Mouse (Mus musculus) hindbrain, embryonic 14.5 days (tissue): ENCODE measurements around the gene Ap3b1. TPM values are rescaled to one million over a fixed set of nuclear protein-coding genes. Genes with fewer than 3 reads are reported as not detected.

Source experiments
- ATAC-seq: fragments of 200-750 bp; cut with Nextera tagmentation; 2 replicates; pipeline ENCODE4 v1.8.0; 2017; ENCODE audit warnings: moderate number of reproducible peaks, mild to moderate bottlenecking, moderate TSS enrichment, moderate library complexity; ENCODE audit not compliant: low FRiP score
- DNase-seq: peaks from one replicate; pipeline ENCODE4 v3.0.0-alpha.2; 2015; ENCODE audit warnings: low spot score
- H3K27ac ChIP-seq: fragments of 300-500 bp; sonication (generic); 2 replicates; pipeline ENCODE4 v1.5.1; 2014; ENCODE audit warnings: mild to moderate bottlenecking, moderate library complexity
- H3K27me3 ChIP-seq: fragments of 300-500 bp; sonication (generic); 2 replicates; pipeline ENCODE4 v1.6.1; 2014; ENCODE audit warnings: mild to moderate bottlenecking, low read length, mixed read lengths; ENCODE audit not compliant: control insufficient read depth, insufficient read depth
- H3K36me3 ChIP-seq: fragments of 300-500 bp; sonication (generic); replicated peaks from 2 replicates; pipeline ENCODE4 v1.6.1; 2014; ENCODE audit not compliant: control insufficient read depth, insufficient read depth
- H3K4me1 ChIP-seq: fragments of 300-500 bp; sonication (generic); replicated peaks from 2 replicates; pipeline ENCODE4 v1.6.1; 2014; ENCODE audit warnings: antibody characterized with exemption, low read length, mixed read lengths; ENCODE audit not compliant: control insufficient read depth, insufficient read depth
- H3K4me2 ChIP-seq: fragments of 300-500 bp; sonication (generic); replicated peaks from 2 replicates; pipeline ENCODE4 v1.6.1; 2014; ENCODE audit warnings: mild to moderate bottlenecking, moderate library complexity
- H3K4me3 ChIP-seq: fragments of 300-500 bp; sonication (generic); replicated peaks from 2 replicates; pipeline ENCODE4 v1.5.1; 2014; ENCODE audit warnings: mild to moderate bottlenecking, low read length
- H3K9ac ChIP-seq: fragments of 300-500 bp; sonication (generic); 2 replicates; pipeline ENCODE4 v1.6.1; 2014
- H3K9me3 ChIP-seq: fragments of 300-500 bp; sonication (generic); 2 replicates; pipeline ENCODE4 v1.6.1; 2016; ENCODE audit warnings: low read length; ENCODE audit not compliant: control insufficient read depth
- WGBS: fragments of 180-500 bp; shearing (Covaris S2); extraction: QIAGEN DNeasy Blood & Tissue Kit; methylation state at CpG from one replicate; pipeline ENCODE4 v1.1.7; 2014; 5-methylcytosine and 5-hydroxymethylcytosine counted together
- microRNA-seq: library from miRNA; unstranded; fragments of <30 nt; microRNA quantifications from one replicate; pipeline ENCODE4, GENCODE M21; 2016
- polyA plus RNA-seq: library from polyadenylated mRNA; unstranded; fragments of >200 nt; fragmentation: Nextera tagmentation; extraction: Ambion mirVana; gene quantifications from 2 replicates; pipeline ENCODE4 v1.2.1, GENCODE M21; 2014

Ap3b1 gene
- polyA plus RNA-seq, 1 experiment from 2014 or later, result 27.3 TPM

DNA sequence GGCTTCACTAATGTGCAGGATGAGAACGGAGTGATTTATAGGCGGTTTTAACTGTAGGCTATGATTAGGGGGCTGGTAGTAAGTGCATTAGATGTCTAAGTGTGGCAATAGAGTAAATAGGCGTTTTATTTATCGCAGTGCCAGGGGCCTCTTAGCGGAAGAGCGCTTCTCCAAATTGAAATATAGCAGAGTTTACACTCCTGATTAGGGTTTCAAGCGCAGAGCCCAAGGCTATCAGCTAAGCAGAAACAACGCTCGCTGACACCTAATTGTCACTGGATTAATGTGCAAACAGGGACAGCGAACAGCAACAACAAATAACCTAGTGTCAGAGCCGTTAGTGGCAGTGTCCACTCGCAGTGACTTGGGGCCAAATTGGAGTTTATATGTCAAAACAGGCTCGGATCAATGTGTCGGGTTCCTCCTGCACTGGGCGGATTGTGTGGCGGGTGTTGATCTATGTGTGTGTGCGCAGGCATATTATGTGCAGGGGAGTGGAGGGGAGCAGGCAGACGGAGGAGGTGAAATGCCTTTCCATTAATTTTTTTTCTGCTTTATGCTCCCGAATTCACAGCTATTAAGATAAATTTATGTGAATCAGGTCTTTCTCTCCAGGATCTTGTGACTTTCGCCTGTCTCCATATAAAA, 237.8 kb downstream of the Ap3b1 start:
- peak overlapping the region; percentile 47 for H3K4me2 ChIP-seq
- DNase-seq, result peak; percentile 41
- no peaks in the 10 kb centered on the region for H3K36me3 ChIP-seq
- no peak; the same call in 1 of the 2 replicates for ATAC-seq
- WGBS, result 14% methylated on average over 20 of the region's 20 CpGs
- no peak overlapping the region for H3K9ac ChIP-seq
- no peaks in the 10 kb centered on the region for H3K9me3 ChIP-seq
- H3K27me3 ChIP-seq, result peaks cover 95% of the 10 kb centered on the region
- H3K4me1 ChIP-seq, result peaks cover 14% of the 10 kb centered on the region; the same call in 1 of the 2 replicates
- peak overlapping the region; percentile 16; the same call in 1 of the 2 replicates for H3K4me3 ChIP-seq
- no peak overlapping the region for H3K27ac ChIP-seq

DNA sequence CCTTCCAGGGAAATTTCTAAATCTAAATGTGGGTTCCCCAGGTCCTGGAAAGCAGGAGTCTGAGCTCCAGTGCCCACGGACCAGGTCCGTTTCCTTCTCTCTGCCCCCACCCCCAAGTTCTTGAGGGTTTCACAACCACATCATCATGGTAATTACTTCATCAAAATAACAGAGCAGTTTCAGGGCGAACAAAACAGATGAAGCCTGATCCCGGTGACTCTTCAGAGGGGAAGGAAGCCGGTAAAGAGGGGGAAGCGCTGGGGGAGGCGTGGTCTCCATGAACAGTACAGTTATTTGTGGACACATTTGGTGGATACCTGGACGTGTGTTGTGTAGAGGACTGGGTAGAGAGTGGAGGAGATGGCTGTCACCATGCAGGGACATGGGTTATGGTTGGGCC, 241.0 kb downstream of the Ap3b1 start:
- Histone ChIP-seq H3K4me3 (no peak overlapping the region), H3K36me3 (no peaks in the 10 kb centered on the region), H3K4me2 (no peak overlapping the region), H3K27me3 (peaks cover 96% of the 10 kb centered on the region), H3K27ac (no peak overlapping the region), H3K9me3 (no peaks in the 10 kb centered on the region), H3K9ac (no peak overlapping the region), H3K4me1 (peaks cover 14% of the 10 kb centered on the region; the same call in 1 of the 2 replicates)
- no peak for ATAC-seq
- 45% methylated on average over 8 of the region's 8 CpGs for WGBS
- no peak for DNase-seq

DNA sequence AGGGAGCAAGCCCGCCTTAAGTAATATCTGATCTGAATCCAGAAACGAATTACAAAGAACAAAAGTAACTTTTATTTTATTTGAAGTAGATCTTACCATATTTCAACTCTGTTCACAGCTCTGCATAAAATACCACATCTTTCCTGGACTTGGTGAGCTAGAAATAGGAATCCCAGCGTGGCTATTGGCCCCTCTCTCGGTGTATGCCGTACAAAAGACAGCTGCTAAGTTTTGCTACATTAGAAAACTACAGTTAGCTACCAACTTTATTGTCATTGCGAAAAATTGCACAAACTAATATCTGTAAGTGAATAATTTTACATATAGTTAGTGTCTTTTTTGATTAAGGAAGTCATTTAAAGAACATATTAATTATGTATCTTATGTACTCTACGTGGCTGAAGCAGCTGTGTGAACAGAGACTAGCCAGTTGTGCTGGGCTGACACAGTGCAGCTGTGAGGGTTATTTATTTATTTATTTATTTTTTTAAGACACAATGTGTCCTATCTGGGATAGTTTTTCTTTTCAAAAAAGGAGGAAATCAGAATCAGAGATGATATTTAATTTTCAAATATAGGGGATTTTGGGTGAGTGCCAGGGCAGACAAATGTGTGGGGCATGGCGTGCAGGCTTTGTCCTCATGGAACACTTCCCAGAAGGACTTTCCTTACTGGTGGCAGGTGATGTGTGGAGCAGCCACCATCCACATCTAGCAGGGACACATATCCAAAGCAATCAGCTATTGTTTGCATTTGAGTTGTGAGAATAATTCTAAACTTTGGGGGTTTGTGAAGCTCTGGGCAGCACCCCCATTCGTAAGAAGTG, 248.5 kb downstream of the Ap3b1 start:
- Histone ChIP-seq H3K9me3 (no peaks in the 10 kb centered on the region), H3K9ac (no peak overlapping the region), H3K4me2 (no peak overlapping the region), H3K36me3 (no peaks in the 10 kb centered on the region), H3K4me1 (peaks cover 12% of the 10 kb centered on the region; the same call in 1 of the 2 replicates), H3K27ac (no peak overlapping the region), H3K27me3 (peaks cover 89% of the 10 kb centered on the region), H3K4me3 (no peak overlapping the region)
- WGBS, result 86% methylated on average over 9 of the region's 9 CpGs
- no peak for ATAC-seq
- DNase-seq, result no peak

DNA sequence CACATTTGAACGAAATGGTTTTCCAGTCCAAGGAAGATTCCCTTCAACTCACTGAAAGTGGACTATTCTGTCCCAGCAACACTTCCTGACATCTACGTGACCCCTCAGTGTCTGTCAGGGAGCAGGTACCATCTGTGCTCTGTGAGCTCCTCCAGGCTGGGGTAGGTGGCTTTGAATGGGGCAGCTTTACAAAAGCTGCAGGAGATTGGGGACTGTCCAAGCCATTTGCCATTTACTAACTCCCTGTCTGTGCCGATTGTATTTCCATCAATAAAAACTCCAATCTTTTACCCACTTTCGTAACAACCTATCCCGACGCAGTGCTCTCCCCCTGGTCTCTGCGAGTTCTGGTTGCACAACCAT, 249.1 kb downstream of the Ap3b1 start:
- no peak for DNase-seq
- peaks cover 12% of the 10 kb centered on the region; the same call in 1 of the 2 replicates for H3K4me1 ChIP-seq
- ATAC-seq, result no peak
- no peak overlapping the region for H3K27ac ChIP-seq
- no peak overlapping the region for H3K4me2 ChIP-seq
- no peak overlapping the region for H3K9ac ChIP-seq
- H3K27me3 ChIP-seq, result peaks cover 89% of the 10 kb centered on the region
- H3K9me3 ChIP-seq, result no peaks in the 10 kb centered on the region
- H3K36me3 ChIP-seq, result no peaks in the 10 kb centered on the region
- no peak overlapping the region for H3K4me3 ChIP-seq
- 51% methylated on average over 7 of the region's 7 CpGs for WGBS

DNA sequence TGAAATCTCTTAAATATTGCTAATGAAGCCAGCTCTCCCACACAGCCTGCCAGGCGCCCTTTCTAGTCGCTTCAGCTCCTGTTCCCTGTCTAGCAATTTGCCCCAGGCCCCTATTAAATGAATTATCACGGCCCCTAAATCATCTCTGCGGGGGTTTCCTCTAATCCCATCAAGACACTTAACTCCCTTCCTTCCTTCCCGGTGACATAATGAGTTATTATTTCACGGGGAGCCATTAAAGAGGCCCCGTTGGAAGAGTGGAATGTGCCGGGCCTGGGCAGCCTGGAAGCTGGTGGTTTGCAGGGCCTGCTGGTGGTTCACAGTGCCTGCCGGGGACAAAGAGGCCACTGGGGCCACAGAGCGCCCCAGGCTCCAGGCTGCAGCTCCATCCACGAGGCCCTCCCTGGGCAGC, 249.7 kb downstream of the Ap3b1 start:
- Histone ChIP-seq H3K4me3 (no peak overlapping the region), H3K9me3 (no peaks in the 10 kb centered on the region), H3K4me2 (no peak overlapping the region), H3K36me3 (no peaks in the 10 kb centered on the region), H3K9ac (no peak overlapping the region), H3K4me1 (peaks cover 12% of the 10 kb centered on the region; the same call in 1 of the 2 replicates), H3K27me3 (peaks cover 88% of the 10 kb centered on the region), H3K27ac (no peak overlapping the region)
- WGBS, result 6% methylated on average over 11 of the region's 11 CpGs
- peak; percentile 55; the same call in 1 of the 2 replicates for ATAC-seq
- no peak for DNase-seq

DNA sequence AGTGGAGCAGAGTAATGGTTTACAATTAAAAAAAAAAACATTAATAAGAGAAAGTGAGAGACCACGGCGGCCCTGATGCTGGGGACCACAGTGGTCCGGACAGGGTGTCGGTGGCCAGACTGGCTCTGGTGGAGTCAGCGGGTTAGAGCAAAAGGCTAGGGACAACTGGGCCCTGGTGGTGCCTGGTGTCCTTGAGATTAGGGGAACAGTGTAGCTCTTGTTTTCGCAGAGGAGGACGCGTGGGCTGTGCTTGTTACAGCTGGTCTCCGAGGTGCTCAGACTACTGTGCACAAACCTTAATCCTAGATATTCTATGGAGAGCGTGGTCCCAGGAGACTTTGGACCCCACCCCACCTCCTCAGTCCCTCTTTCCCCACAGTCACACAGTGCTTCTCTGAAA, 250.2 kb downstream of the Ap3b1 start:
- Histone ChIP-seq H3K36me3 (no peaks in the 10 kb centered on the region), H3K9ac (no peak overlapping the region), H3K4me2 (no peak overlapping the region), H3K27ac (no peak overlapping the region), H3K4me1 (peaks cover 12% of the 10 kb centered on the region; the same call in 1 of the 2 replicates), H3K4me3 (no peak overlapping the region), H3K27me3 (peaks cover 88% of the 10 kb centered on the region), H3K9me3 (no peaks in the 10 kb centered on the region)
- DNase-seq (no peak), ATAC-seq (peak; percentile 14; the same call in 1 of the 2 replicates)
- WGBS, result 66% methylated on average over 10 of the region's 10 CpGs

Small RNAs within 50 kb of the gene (microRNA-seq; reads per million reads assigned to microRNA genes)
- not detected for gene Gm25109

Other genes starting within 250 kb of the Ap3b1 start
- gene Scamp1, start 73.1 kb upstream of the Ap3b1 start, polyA plus RNA-seq, result 159 and 174 TPM in 2 replicates